Mouse (Mus musculus): Measurements from ENCODE around the gene Slc5a3. TPM values are rescaled to one million over a fixed set of nuclear protein-coding genes. Genes with fewer than 3 reads are reported as not detected.
"Not testable (repeated sequence)": the region's sequence is repeated elsewhere in the genome, so short reads cannot be mapped to it uniquely, and the experiment has no call there.

Gene Slc5a3
- polyA plus RNA-seq, 1 experiment from 2014 or later, result 2.8 TPM

DNA sequence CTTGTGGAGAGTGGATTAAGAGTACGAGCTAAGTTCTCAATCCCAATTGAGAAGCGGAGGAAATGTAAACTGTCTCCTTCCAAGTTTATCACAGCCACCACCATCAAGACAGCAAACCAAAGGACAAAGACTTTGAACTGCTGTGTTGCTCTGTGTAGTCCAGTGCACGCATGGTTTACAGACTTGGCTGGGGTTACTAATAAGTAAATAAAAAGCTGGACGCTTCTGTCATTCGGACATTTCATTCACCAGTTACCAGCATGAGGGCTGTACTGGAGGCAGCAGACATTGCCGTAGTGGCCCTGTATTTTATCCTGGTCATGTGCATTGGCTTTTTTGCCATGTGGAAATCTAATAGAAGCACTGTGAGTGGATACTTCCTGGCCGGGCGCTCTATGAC lies 18.7 kb downstream of the Slc5a3 start:
- H3K27me3 ChIP-seq (replicated peaks), result no peaks in the 10 kb centered on the region
- no peak overlapping the region for H3K4me2 ChIP-seq
- 87% methylated on average over 8 of the region's 8 CpGs for WGBS (ENCODE audit: insufficient replicate concordance)
- H3K4me1 ChIP-seq, result no peaks in the 10 kb centered on the region
- H3K27ac ChIP-seq, result no peak overlapping the region
- peaks cover 33% of the 10 kb centered on the region for H3K36me3 ChIP-seq
- H3K9me3 ChIP-seq (replicated peaks), result no peaks in the 10 kb centered on the region
- no peak overlapping the region for H3K9ac ChIP-seq
- ATAC-seq, result no peak
- no peak overlapping the region for H3K4me3 ChIP-seq

DNA sequence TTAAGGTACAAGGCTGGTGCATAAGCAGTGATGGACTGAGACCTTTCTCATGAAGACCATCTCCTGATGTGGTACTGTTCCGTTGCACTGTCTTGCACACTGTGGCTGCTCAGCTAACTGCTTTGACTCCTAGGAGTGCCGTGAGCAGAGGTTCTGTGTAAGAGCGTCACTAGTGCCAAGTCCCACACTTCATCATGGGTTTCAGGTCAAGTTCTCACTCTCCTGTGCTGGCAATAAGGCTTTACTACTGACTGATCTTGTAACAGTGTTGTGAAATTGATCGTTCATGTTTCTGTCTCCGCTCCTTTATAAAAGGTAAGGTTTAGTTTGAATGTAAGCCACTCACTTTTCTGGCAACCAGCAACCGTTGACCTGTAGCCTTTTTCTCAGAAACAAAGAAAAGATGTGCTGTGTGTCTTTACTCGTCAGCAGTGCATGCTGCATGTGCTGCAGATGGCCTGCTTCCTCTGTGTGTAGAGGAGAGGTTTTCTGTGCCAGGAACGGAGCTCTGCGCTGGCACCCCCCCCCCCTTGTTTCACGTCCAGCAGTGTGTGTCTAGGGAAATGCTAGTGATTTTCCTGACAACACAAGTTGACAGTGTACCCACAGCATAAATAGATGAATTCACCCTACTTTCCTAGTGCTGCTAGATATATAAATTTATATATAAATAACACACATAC lies 25.8 kb downstream of the Slc5a3 start:
- Histone ChIP-seq H3K9me3 (replicated peaks) (no peaks in the 10 kb centered on the region), H3K4me2 (no peak overlapping the region), H3K9ac (no peak overlapping the region), H3K4me1 (no peaks in the 10 kb centered on the region), H3K27me3 (replicated peaks) (no peaks in the 10 kb centered on the region), H3K36me3 (peaks cover 11% of the 10 kb centered on the region), H3K4me3 (no peak overlapping the region), H3K27ac (no peak overlapping the region)
- ATAC-seq, result no peak
- WGBS (ENCODE audit: insufficient replicate concordance), result 79% methylated on average over 10 of the region's 10 CpGs

GRCm38 (mm10) chr16:92089225-92089624 lies 31.1 kb downstream of the Slc5a3 start:
- Histone ChIP-seq H3K27me3 (replicated peaks) (no peaks in the 10 kb centered on the region), H3K4me3 (no peak overlapping the region), H3K4me2 (no peak overlapping the region), H3K27ac (no peak overlapping the region), H3K36me3 (no peaks in the 10 kb centered on the region), H3K9me3 (replicated peaks) (no peaks in the 10 kb centered on the region), H3K9ac (no peak overlapping the region), H3K4me1 (no peaks in the 10 kb centered on the region; the same call in 1 of the 2 replicates)
- no peak for ATAC-seq
- WGBS (ENCODE audit: insufficient replicate concordance), result 42% methylated on average over 3 of the region's 3 CpGs

GRCm38 (mm10) chr16:92091876-92092275 lies 33.8 kb downstream of the Slc5a3 start:
- ATAC-seq, result no peak

GRCm38 (mm10) chr16:92098351-92099051 lies 40.4 kb downstream of the Slc5a3 start:
- no peak for ATAC-seq
- no peak overlapping the region for H3K27ac ChIP-seq
- H3K9ac ChIP-seq, result no peak overlapping the region
- H3K4me2 ChIP-seq, result no peak overlapping the region
- H3K36me3 ChIP-seq, result peaks cover 21% of the 10 kb centered on the region
- 75% methylated on average over 10 of the region's 10 CpGs for WGBS (ENCODE audit: insufficient replicate concordance)
- no peak overlapping the region for H3K4me3 ChIP-seq
- H3K9me3 ChIP-seq (replicated peaks), result no peaks in the 10 kb centered on the region
- H3K27me3 ChIP-seq (replicated peaks), result no peaks in the 10 kb centered on the region
- no peaks in the 10 kb centered on the region for H3K4me1 ChIP-seq

More at GRCm38 (mm10) chr16:92091876-92092275, 33.8 kb downstream of the Slc5a3 start:
- Histone ChIP-seq H3K4me3 (no peak overlapping the region), H3K4me1 (no peaks in the 10 kb centered on the region; the same call in 1 of the 2 replicates), H3K9me3 (replicated peaks) (no peaks in the 10 kb centered on the region), H3K27me3 (replicated peaks) (no peaks in the 10 kb centered on the region), H3K36me3 (no peaks in the 10 kb centered on the region; the same call in 1 of the 2 replicates), H3K4me2 (no peak overlapping the region), H3K9ac (no peak overlapping the region), H3K27ac (no peak overlapping the region)
- WGBS (ENCODE audit: insufficient replicate concordance), result 80% methylated on average over 5 of the region's 5 CpGs

DNA sequence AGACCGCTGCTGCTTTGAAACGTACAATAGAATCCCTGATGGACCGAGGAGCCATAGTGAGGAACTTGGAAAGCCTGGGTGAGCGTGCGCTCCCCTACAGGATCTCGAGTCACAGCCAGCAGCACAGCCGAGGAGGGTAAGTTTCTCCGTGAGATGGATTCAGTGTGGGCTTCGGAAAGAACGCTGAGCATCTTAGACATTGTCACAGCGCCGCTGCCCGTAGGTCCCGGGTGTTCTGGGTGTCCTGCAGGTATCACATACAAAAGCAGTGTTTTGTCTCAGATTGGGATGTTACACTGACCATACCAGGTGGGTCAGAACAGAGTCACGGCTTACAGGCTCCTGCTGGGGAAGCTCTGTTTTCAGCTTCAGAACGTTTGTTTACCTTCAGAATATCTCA lies 41.5 kb downstream of the Slc5a3 start:
- H3K36me3 ChIP-seq, result peaks cover 21% of the 10 kb centered on the region
- no peak for ATAC-seq
- H3K9me3 ChIP-seq (replicated peaks), result no peaks in the 10 kb centered on the region
- no peak overlapping the region for H3K4me2 ChIP-seq
- WGBS (ENCODE audit: insufficient replicate concordance), result 79% methylated on average over 16 of the region's 16 CpGs
- H3K27me3 ChIP-seq (replicated peaks), result no peaks in the 10 kb centered on the region
- H3K4me1 ChIP-seq, result no peaks in the 10 kb centered on the region
- H3K9ac ChIP-seq, result no peak overlapping the region
- no peak overlapping the region for H3K4me3 ChIP-seq
- H3K27ac ChIP-seq, result no peak overlapping the region

DNA sequence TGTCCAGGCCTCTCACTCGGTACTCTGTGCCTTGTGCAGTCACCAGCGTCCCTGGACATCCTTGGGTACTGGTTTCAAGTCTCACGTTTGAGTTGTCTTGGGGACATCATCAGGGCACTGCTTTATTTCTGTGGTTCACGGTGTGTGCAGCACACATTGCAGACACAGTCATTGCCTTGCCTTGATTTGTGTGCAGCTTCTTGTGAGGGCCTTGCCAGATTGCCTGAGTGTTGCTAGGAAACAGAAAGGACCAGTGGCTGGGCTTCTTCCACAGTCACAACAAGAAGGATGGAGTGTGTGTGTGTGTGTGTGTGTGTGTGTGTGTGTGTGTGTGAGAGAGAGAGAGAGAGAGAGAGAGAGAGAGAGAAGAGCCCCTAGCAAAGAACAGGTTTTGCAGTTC lies 42.0 kb downstream of the Slc5a3 start:
- Histone ChIP-seq H3K27ac (no peak overlapping the region), H3K4me2 (no peak overlapping the region), H3K36me3 (peaks cover 21% of the 10 kb centered on the region), H3K4me1 (no peaks in the 10 kb centered on the region), H3K9ac (no peak overlapping the region), H3K4me3 (no peak overlapping the region), H3K9me3 (replicated peaks) (no peaks in the 10 kb centered on the region), H3K27me3 (replicated peaks) (no peaks in the 10 kb centered on the region)
- no peak for ATAC-seq
- 83% methylated on average over 4 of the region's 4 CpGs for WGBS (ENCODE audit: insufficient replicate concordance)

DNA sequence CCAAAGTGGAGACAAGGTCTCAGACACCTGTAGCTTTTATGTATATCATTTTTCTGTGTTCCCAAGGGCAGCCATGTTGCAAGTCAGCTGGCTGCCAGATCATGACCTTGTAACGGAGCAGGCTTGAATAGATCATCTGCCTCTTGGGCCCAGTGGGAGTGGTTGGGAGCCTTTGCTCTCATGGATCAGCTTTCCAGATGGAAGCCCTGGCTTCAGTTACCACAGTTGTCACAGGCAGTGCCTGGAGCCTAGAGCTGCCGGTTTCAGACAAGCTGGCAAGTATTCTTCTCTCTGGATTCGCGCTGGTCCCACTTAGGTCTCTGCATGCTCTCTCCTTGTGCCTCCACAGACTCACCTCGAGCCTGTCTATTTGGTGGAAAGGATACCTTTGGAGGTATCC lies 44.0 kb downstream of the Slc5a3 start:
- no peak overlapping the region for H3K27ac ChIP-seq
- ATAC-seq, result no peak

GRCm38 (mm10) chr16:92102931-92103330 lies 44.8 kb downstream of the Slc5a3 start:
- H3K36me3 ChIP-seq, result peaks cover 21% of the 10 kb centered on the region
- not testable (repeated sequence) for H3K27ac ChIP-seq; H3K27me3 ChIP-seq (replicated peaks); ATAC-seq; H3K9me3 ChIP-seq (replicated peaks); H3K4me2 ChIP-seq; H3K4me3 ChIP-seq; H3K4me1 ChIP-seq; H3K9ac ChIP-seq
- WGBS (ENCODE audit: insufficient replicate concordance), result 77% methylated on average over 6 of the region's 7 CpGs

More for the DNA sequence above, 44.0 kb downstream of the Slc5a3 start:
- no peak overlapping the region for H3K4me2 ChIP-seq
- H3K27me3 ChIP-seq (replicated peaks), result no peaks in the 10 kb centered on the region
- 75% methylated on average over 5 of the region's 5 CpGs for WGBS (ENCODE audit: insufficient replicate concordance)
- H3K9ac ChIP-seq, result no peak overlapping the region
- H3K36me3 ChIP-seq, result peaks cover 21% of the 10 kb centered on the region
- no peak overlapping the region for H3K4me3 ChIP-seq
- no peaks in the 10 kb centered on the region for H3K9me3 ChIP-seq (replicated peaks)
- no peaks in the 10 kb centered on the region for H3K4me1 ChIP-seq

DNA sequence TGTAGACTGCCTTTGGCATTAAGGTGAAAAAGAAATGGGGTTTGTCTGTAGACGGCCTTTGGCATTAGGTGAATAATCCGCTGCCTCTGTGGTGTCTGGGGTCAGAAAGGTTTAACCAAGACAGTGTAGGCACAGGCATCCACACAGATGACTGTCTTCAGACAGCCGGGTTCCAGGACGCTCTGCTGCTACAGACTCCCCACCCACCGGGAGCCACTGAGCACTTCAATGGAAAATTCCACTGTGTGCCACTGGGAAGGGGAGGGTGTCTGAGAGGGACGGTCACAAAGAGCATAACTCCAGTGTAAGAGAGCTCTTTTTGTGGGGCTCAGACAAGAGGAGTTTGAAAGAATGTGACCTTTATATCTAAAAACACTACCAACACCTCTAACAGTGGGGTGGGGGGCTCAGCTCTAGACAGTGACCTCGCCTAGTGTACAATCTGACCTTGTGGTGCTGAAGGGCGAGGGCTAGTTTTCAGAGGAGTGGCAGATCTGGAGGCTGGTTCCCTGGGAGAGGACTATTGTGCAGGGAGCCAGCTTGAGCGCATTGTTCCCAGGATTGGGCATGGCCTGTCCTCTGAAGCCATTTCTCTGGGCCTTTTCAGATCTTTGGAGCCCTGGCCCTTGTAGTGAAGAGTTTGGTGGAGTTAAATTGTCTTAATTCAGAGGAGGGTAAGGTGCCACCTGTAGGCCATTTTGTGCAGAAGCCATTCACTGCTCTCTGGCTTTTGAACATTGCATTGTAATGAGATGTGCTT lies 45.6 kb downstream of the Slc5a3 start:
- H3K27ac ChIP-seq, result no peak overlapping the region
- H3K4me3 ChIP-seq, result no peak overlapping the region
- WGBS (ENCODE audit: insufficient replicate concordance), result 68% methylated on average over 9 of the region's 9 CpGs
- no peak overlapping the region for H3K4me2 ChIP-seq
- H3K27me3 ChIP-seq (replicated peaks), result no peaks in the 10 kb centered on the region
- H3K9me3 ChIP-seq (replicated peaks), result no peaks in the 10 kb centered on the region
- H3K4me1 ChIP-seq, result no peaks in the 10 kb centered on the region
- ATAC-seq, result no peak
- peaks cover 21% of the 10 kb centered on the region for H3K36me3 ChIP-seq
- H3K9ac ChIP-seq, result no peak overlapping the region

DNA sequence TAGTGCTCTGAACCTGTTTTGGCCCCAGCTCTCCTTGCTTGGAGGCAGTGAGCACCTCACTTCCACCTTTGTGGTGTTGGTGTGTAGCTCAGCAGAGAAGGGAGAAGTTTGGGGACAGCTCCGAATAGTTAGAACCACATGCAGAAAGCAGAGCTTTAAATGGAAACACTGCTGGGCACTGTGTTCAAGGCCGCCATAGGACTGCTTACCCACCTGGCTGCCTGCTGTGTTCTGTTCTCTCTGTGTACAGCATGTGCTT lies 46.1 kb downstream of the Slc5a3 start:
- Histone ChIP-seq H3K36me3 (peaks cover 21% of the 10 kb centered on the region), H3K4me1 (no peaks in the 10 kb centered on the region), H3K9ac (no peak overlapping the region), H3K27me3 (replicated peaks) (no peaks in the 10 kb centered on the region), H3K4me2 (no peak overlapping the region), H3K9me3 (replicated peaks) (no peaks in the 10 kb centered on the region), H3K4me3 (no peak overlapping the region), H3K27ac (no peak overlapping the region)
- no peak for ATAC-seq
- 76% methylated on average over 2 of the region's 2 CpGs for whole genome bisulfite sequencing (ENCODE audit: insufficient replicate concordance)

GRCm38 (mm10) chr16:92104951-92105350 lies 46.8 kb downstream of the Slc5a3 start:
- H3K36me3 ChIP-seq, result peaks cover 16% of the 10 kb centered on the region
- H3K4me3 ChIP-seq, result no peak overlapping the region
- no peaks in the 10 kb centered on the region for H3K9me3 ChIP-seq (replicated peaks)
- no peak for ATAC-seq
- H3K4me1 ChIP-seq, result no peaks in the 10 kb centered on the region
- no peaks in the 10 kb centered on the region for H3K27me3 ChIP-seq (replicated peaks)
- no peak overlapping the region for H3K4me2 ChIP-seq
- no peak overlapping the region for H3K9ac ChIP-seq
- H3K27ac ChIP-seq, result no peak overlapping the region
- WGBS (ENCODE audit: insufficient replicate concordance), result 77% methylated on average over 2 of the region's 2 CpGs
